Mouse (Mus musculus) right cerebral cortex, postnatal 4 days (tissue): ENCODE results near the gene Slc35b2.

ENCODE experiments used
- DNase-seq: peaks from one replicate; pipeline ENCODE4 v3.0.0-alpha.2; 2022

Slc35b2 gene

GRCm38 (mm10) chr17:45606992-45607879 lies 43.6 kb downstream of the Slc35b2 start:
- DNase-seq: no peak

- DNase-seq: no peak
Measured at GRCm38 (mm10) chr17:45608396-45608795, 44.7 kb downstream of the Slc35b2 start.

GRCm38 (mm10) chr17:45610144-45610866 lies 46.6 kb downstream of the Slc35b2 start:
- no peak for DNase-seq

GRCm38 (mm10) chr17:45612008-45612407 lies 48.3 kb downstream of the Slc35b2 start:
- no peak for DNase-seq

- no peak for DNase-seq
Measured at GRCm38 (mm10) chr17:45612921-45613320, 49.2 kb downstream of the Slc35b2 start.

DNA sequence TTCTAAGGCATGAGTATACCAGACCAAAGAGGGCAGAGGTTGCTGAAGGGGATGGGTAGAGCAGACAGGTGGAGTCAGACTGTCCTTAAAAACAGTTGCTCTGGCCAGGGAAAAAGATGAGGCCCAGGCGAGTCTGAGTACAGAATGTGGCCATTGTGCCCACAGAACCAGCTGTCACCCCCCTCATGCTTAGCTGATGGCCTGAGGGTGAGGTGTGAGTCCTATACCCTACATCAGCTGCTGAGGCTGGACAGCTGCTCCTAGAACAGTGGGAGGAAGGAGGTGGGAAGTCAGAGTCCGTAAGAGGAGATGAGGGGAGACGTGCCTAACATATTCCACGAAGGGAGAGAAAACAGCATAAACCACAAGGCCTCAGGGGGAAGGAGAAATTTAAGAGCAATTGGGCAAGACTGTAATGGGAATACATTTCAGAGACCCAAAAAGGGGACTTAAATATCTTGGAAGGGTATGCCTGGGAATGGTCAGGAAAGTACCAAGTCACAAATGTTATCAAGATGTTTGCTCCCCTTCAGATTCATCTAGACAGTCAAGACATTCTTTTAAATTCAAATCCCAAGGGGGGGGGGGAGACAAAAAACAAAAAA lies 52.5 kb downstream of the Slc35b2 start:
- no peak for DNase-seq

DNA sequence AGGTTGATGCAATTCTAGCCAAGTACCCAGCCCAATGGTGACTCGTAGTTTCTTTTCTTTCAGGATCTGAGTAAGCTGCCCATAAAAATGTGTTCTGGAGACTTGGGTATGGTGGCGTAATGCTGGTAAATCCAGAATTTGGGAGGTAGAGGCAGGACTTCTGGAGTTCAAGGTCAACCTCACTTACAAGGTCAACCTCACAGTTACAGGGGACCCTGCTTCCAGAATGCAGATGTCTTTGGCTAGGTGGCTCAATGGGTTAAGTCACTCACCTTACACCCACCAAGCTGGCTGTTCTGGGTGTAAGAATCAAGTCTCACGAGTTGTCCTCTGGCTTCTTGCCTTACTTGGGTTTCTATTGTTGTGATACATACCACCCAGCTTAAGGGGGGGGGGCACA lies 53.0 kb downstream of the Slc35b2 start:
- DNase-seq: no peak
